Mouse (Mus musculus) thymus, postnatal 10 days (tissue): Measurements from ENCODE around the gene Mpv17l2.

ENCODE experiments used
- DNase-seq, 2 experiments: peaks; one replicate each; pipeline ENCODE4 v3.0.0; 2021; ENCODE audit warnings: low spot score in 2 of 2

Gene Mpv17l2

DNA sequence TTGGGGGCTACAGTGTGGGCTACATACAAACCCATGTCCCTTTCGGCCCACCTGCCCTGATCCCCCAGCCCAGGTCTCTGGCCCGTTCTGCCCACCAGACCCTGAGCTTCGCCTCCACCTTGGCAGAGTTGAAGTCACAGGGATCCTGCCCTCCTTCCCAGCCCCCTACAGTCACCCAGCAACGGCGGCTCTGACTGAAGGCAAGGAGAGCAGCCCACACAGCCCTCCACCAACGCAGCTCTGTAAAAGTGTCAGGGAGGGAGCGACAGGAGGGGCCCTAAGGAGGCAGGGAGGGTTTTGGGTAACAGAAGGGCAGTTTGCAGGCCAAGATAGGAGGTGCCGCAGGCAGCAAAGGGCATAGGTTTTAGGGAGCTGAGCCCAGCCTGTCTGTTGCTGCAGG, 30.1 kb upstream of the Mpv17l2 start:
- no peak for DNase-seq

DNA sequence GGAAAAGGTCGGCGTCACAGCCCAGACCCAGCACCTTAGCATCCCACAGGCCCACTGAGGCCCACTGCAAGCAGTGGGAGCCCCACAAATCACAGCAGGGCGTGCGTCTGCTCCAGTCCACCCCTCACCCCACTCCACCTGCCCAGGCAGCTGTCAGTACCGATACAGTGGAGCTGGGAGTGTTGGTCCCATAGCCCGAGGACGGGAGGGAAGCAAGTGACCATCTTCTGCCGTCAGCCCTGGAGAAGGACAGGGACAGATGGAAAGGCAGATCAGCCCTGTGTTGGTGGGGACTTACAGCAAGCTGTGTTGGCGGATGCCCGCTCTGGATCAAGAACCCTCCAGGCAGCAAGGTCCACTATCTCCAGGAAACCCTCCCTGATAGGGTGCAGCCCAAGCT, 28.3 kb upstream of the Mpv17l2 start:
- DNase-seq, result no peak

DNA sequence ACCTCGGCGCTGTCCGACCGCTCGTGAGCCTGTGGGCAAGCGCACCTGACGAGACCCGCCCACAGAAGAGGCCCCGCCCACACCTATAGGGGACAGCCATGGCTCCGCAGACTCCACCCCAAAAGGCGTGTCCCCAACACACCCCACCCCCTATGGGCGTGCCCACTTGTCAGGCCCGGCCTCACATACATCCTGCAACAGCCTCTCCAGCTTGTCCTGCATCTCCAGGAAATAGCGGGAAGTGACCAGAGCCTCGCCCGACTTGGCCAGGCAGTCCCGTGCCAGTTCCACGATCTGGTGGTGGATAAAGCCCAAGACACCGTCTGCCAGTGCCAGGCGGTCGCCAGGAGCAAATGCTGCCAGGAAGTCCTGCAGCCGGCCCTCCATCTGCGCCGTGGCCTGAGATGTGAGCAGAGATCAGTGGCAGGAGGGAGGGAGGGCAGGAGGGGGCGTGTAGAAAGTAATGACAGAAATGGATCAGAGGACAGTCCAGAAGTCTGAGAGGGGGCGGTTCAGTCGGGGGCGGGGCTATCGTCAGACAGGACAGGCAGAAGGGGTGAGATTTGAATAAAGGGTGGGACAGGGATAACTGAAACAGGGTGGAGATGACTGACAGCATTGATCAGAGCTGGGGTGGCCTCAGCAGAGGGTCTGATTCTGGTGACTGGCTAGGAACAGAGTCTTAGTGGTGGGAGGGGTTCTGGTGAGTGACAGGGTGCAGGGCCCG, 27.4 kb upstream of the Mpv17l2 start:
- no peak for DNase-seq

DNA sequence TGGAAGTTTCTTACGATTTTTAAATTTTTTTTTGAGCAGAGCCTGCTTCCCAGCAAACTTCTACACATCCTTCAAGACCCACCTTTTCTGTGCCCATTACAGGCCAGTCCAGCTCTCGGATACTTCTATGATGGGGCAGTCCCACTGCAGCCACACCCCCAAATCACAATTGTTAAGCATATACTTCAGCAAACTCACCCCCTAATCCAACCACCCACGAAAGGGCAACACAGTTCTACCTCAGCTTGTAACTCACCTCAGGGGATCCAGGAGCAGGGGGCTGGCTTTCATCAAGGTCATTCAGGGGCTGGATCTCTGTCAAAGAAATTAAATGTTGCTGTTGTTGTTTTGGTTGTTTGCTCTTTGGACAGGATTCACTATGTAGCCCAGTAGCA, 26.3 kb upstream of the Mpv17l2 start:
- DNase-seq, result no peak

DNA sequence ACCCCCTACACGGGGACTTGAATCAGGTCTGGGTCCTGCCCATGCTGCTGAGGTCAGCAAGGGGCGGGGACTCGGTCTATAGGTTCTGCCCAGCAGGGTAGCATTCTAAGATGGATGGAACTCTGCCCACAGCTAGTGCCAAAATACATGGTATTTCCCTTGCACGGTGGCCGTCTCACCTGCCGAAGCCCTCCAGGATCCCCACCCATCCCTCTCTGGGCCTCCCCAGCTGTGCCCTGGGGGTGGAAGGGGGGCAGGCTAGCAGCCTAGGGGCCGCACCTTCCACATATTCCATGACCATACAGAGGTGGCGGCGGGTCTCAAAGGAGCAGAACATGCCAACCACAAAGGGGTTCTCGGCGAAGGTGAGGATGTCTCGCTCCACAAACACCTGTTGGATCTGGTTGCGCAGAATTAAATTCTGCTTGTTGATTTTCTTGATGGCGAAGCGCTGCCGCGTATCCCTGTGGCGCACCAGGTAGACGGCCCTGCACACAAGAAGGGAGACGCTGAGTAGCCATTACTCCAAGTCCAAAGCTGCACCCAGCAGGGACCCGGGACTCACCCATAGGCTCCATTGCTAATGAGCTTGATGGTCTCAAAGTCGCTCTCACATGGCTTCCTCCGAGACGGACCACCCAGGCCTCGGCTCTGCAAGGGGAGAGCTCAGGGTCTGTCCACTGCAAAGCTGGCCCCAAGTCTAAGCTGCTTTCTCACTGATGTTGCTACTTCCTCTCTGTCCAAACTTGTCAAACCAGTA, 25.7 kb upstream of the Mpv17l2 start:
- no peak for DNase-seq

GRCm38 (mm10) chr8:70780093-70780492, 19.3 kb upstream of the Mpv17l2 start:
- DNase-seq, result no peak

DNA sequence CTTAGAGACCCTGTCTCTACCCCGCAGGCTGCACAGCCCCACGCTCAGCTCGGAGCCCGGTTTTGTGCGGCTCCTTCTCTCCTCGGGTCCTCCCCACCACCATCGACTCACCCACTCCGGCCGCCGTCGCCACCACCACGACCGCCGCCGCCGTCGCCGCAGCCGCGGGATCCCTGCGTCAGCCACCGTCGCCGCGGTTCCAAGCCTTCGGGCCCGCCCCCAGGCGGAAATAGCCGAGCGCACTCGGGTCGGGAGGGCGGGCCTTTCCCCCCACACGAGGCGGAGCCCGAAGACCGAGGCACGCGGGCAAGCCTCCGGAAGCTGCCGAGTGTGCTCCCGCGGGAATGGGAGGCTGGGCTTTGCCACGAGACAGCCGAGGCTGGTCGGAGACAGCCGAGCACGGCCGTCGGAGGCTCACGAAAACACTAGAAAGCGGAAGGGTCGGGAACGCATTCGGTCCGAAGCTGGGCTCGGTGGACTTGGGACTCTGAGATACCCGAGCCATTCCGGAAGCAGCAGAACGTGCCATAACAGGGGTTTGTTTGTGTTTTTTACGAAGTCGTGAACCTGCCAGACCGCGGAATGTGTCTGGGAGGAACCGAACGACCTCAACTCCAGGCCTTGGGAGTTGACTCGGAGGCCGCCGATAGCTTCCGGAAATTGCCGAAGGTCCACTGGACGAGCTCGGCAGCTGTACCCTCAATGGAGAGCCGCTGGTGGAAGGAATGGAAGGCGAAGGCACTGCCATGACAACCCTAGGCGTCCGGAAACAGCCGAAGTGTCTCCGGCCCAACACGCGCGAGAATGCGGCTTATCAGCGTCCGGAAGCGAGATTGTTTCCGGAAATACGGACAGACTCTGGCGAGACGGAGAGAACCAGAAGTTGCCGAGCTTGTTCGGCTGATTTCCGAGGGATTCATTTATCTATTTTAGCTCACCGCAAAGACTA, 16.0 kb upstream of the Mpv17l2 start, which contains the start of gene Pik3r2:
Gene Pik3r2 (minus strand): TSS at position 218 of the 949 bp plus-strand sequence.
- peak; percentile 95 to 99 for DNase-seq

DNA sequence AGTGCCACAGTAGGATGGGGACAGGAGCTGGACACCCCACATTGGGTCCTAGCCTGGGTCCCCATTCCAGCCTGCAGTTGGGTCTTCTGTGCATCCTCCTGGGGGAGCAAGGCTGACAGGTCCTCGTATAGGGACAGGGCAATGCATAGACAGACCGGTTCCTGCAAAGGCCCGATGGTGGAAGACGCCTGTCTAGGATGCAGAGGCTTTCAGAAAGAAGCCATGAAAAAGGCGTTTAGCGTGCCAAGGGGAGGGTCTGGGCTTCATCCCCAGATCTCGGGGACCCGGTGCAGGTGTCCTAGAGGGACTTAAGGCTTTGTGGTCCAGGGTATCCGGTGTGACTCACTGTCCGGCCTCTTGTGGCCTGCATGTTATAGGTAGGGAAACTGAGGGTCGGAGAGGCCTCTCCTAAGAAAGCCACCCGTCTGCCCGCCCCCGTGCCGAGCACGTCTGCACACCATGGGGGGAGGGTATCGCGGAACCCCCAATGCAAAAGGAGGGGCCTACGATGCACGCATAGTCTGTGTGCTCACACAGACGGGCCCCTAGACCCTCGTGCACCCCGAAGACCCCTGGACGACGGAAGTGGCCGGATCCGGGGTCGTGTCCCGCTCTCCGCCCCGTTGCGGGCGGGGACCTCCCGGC, 15.2 kb upstream of the Mpv17l2 start:
- DNase-seq, result no peak

GRCm38 (mm10) chr8:70775227-70775626, 14.5 kb upstream of the Mpv17l2 start:
- no peak for DNase-seq

GRCm38 (mm10) chr8:70774740-70775139, 14.0 kb upstream of the Mpv17l2 start:
- DNase-seq, result no peak

- DNase-seq, result no peak
These were observed 13.1 kb upstream of the Mpv17l2 start for GRCm38 (mm10) chr8:70773833-70774232.

GRCm38 (mm10) chr8:70773410-70773809, 12.7 kb upstream of the Mpv17l2 start:
- DNase-seq, result no peak

- no peak for DNase-seq
These were observed 12.1 kb upstream of the Mpv17l2 start for GRCm38 (mm10) chr8:70772890-70773289.

DNA sequence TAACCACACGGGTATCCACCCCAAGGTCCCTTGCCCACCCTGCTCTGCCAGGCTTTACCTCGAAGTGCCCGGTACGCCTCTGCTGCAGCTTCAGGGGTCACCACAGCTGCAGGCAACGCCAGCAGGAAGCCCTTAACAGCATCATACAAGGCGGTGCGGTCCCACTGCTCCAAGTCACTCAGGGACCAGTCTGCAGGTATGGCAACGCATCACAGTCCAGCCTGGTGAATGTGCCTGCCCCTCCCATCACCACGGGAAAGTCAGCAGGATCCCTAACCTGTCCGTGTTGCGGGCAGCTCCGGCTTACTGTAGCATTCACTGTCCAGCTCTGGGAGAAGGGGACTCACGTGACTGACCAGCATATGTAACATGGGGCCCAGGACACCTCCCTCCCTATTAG, 11.3 kb upstream of the Mpv17l2 start:
- no peak for DNase-seq

GRCm38 (mm10) chr8:70771217-70771616, 10.5 kb upstream of the Mpv17l2 start:
- no peak for DNase-seq

DNA sequence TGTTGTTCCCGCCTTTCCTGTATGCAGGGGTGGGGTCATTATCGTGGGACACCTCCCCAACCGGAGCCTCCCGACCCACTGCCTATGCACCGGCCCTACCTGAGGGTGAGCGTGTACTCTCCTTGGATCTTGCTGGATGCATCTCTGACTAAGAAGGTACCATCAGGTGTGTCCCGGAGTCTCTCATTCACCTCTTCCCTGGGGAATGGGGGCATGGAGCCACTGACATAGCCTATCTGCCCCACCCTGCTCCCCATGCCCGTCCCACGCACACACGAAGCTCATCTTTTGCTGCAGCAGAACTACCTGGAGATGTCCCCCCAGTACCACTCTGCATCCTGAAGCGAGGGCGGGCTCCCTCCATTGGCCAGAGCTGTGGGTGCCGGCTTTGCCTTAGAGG, 10.0 kb upstream of the Mpv17l2 start:
- DNase-seq, result no peak

- DNase-seq, result no peak
These were observed 9.1 kb upstream of the Mpv17l2 start for GRCm38 (mm10) chr8:70769858-70770257.

DNA sequence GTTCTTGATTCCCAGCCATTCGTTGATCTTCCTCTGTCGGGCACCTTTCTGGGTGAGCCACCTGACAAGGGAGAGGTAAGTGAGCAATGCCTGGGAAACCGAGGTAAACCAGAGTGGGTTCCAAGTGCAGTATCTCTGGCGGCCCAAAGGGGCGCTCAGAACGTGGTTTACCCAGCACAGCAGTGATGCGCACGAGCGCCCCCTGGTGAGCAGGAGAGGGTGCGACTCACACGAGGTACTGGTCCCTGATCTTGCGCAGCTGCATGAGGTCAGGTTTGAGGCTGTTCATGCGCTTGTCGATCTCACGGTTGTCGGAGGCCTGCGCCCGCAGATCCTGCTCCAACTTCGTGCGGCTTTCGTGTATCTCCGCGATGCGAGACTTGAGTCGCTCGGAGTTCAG, 8.6 kb upstream of the Mpv17l2 start:
- peak; percentile 95 to 100 for DNase-seq

DNA sequence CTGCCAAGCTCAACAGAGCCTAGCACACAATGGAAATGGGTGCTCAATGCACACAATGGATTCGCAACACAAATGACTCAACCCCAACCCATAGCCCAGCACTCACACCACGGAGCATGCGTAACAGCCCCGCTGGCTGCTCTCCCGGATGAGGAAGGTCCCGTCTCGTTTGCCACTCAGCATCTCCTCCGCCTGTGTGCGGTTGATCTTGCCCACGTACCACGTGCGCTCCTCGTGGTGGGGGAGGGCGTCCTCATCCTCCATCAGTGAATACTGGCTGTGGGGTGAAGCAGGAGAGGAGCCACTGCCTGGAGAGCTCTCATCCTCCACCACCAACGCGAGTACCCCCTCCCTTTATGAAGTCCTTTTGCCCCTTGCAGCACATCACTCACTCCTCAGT, 8.2 kb upstream of the Mpv17l2 start:
- DNase-seq, result no peak

GRCm38 (mm10) chr8:70768231-70768776, 7.6 kb upstream of the Mpv17l2 start:
- no peak for DNase-seq

DNA sequence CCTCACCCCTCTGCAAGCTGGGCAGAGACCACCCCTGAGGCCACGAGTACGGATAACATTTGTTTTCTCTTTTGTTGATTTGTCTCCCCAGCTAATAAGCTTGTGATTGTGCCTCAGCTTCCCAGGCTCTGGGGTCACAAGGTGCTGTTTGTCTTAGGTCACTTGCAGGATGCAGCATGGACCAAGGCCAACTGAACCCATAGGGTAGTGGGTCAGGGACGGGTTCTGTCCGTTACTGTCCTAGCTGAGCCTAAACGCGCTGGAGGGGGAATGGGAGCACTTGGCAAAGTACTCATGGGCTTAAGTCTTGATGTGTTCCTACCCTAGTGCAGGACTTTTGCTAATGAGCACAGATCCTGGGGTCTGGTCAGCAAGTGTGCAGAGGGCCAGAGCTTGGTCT, 6.8 kb upstream of the Mpv17l2 start:
- DNase-seq, result no peak
